Mouse (Mus musculus) limb, embryonic 14.5 days (tissue): ENCODE results near the gene Scin. TPM values are rescaled to one million over a fixed set of nuclear protein-coding genes. Genes with fewer than 3 reads are reported as not detected.

Experiments
- ATAC-seq: fragments of 200-750 bp; cut with Nextera tagmentation; 2 replicates; pipeline ENCODE4 v1.8.0; 2017; ENCODE audit warnings: low read depth, moderate number of reproducible peaks, moderate TSS enrichment; ENCODE audit not compliant: low FRiP score
- DNase-seq: peaks from one replicate; pipeline ENCODE4 v3.0.0-alpha.2; 2015; ENCODE audit warnings: low spot score
- H3K27ac ChIP-seq: fragments of 300-500 bp; sonication (generic); replicated peaks from 2 replicates; pipeline ENCODE4 v1.5.1; 2014; ENCODE audit warnings: low read depth, mild to moderate bottlenecking, low read length, moderate library complexity, mixed read lengths
- H3K27me3 ChIP-seq: fragments of 300-500 bp; sonication (generic); 2 replicates; pipeline ENCODE4 v1.6.1; 2014; ENCODE audit warnings: low read length, mixed read lengths; ENCODE audit not compliant: control insufficient read depth, insufficient read depth
- H3K36me3 ChIP-seq: fragments of 300-500 bp; sonication (generic); 2 replicates; pipeline ENCODE4 v1.6.1; 2014; ENCODE audit warnings: mild to moderate bottlenecking, low read length, moderate library complexity, mixed read lengths; ENCODE audit not compliant: control insufficient read depth, insufficient read depth
- H3K4me1 ChIP-seq: fragments of 300-500 bp; sonication (generic); 2 replicates; pipeline ENCODE4 v1.6.1; 2014; ENCODE audit warnings: antibody characterized with exemption, low read length, mixed read lengths; ENCODE audit not compliant: control insufficient read depth, insufficient read depth
- H3K4me2 ChIP-seq: fragments of 300-500 bp; sonication (generic); replicated peaks from 2 replicates; pipeline ENCODE4 v1.6.1; 2014; ENCODE audit warnings: low read depth, mild to moderate bottlenecking, low read length, moderate library complexity; ENCODE audit not compliant: severe bottlenecking
- H3K4me3 ChIP-seq: fragments of 300-500 bp; sonication (generic); replicated peaks from 2 replicates; pipeline ENCODE4 v1.5.1; 2014; ENCODE audit warnings: low read length
- H3K9ac ChIP-seq: fragments of 300-500 bp; sonication (generic); 2 replicates; pipeline ENCODE4 v1.6.1; 2014; ENCODE audit warnings: mild to moderate bottlenecking, low read depth, low read length, moderate library complexity; ENCODE audit not compliant: severe bottlenecking
- H3K9me3 ChIP-seq: fragments of 300-500 bp; sonication (generic); 2 replicates; pipeline ENCODE4 v1.6.1; 2016; ENCODE audit warnings: low read length; ENCODE audit not compliant: control insufficient read depth
- POLR2A ChIP-seq: fragments of 200-500 bp; IDR thresholded peaks from 2 replicates; pipeline ENCODE4 v1.8.0; 2012; ENCODE audit warnings: inconsistent platforms, mild to moderate bottlenecking, moderate library complexity, borderline replicate concordance; ENCODE audit not compliant: insufficient read depth, insufficient read length; ENCODE audit errors: extremely low read depth
- WGBS: fragments of 180-500 bp; shearing (Covaris S2); extraction: QIAGEN DNeasy Blood & Tissue Kit; methylation state at CpG from one replicate; pipeline ENCODE4 v1.1.7; 2014; 5-methylcytosine and 5-hydroxymethylcytosine counted together
- polyA plus RNA-seq, 2 experiments: library from polyadenylated mRNA; depleted of rRNA in 1 of 2; stranded (reverse) in 1 of 2; unstranded in 1 of 2; fragments of >200 nt; fragmentation: Nextera tagmentation in 1 of 2; extraction: Ambion mirVana in 1 of 2; gene quantifications; 2 replicates each; pipeline versions ENCODE4 v1.2.1 to v1.2.3; 2012 to 2014

Scin gene
- polyA plus RNA-seq, 2 experiments: 6.2 to 11.5 TPM

DNA sequence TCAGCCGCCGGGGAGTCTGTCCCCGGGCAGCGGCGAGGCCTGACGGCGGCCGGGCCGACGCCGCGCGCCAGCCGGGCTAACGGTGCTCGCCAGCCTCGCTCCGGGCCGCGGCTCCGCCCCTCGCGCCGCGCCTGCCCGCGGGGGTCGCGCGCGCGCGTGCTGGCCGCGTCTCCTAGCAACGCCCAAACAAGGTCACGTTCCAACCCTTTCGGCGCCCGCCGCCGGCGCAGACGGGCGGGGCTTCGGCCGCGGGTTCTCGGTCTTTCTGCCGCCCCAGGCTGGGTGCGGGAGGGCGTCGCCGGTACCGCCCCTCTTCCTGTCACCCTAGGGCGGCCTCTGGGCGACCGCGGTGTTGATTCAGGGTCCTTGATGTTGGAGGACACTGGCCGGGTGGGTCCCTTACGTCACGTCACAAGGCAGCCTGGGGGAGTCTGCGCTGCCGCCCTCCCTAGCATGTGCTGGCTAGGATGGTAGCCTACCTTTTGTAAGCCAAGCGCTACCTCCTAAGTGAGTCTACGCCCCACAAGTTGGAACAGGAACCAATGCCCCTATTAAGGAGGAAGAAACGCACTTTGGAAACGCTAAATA, 96.1 kb downstream of the Scin start, which contains the start of gene Arl4a:
TSS of gene Arl4a (minus strand) at position 150 of the 588 bp plus-strand sequence.
- H3K36me3 ChIP-seq: no peaks in the 10 kb centered on the region
- no peak for TF ChIP-seq POLR2A
- peak within 1 kb of the TSS; percentile 76 for H3K4me2 ChIP-seq
- H3K9ac ChIP-seq: peak within 1 kb of the TSS; percentile 81
- H3K9me3 ChIP-seq: no peaks in the 10 kb centered on the region
- ATAC-seq: peak; percentile 89
- peak within 1 kb of the TSS; percentile 83 for H3K4me3 ChIP-seq
- H3K27ac ChIP-seq: peak within 1 kb of the TSS; percentile 92
- H3K27me3 ChIP-seq: no peaks in the 10 kb centered on the region
- peak; percentile 72 for DNase-seq
- 2% methylated on average over 42 of the region's 68 CpGs for WGBS
- peaks cover 6% of the 10 kb centered on the region for H3K4me1 ChIP-seq

DNA sequence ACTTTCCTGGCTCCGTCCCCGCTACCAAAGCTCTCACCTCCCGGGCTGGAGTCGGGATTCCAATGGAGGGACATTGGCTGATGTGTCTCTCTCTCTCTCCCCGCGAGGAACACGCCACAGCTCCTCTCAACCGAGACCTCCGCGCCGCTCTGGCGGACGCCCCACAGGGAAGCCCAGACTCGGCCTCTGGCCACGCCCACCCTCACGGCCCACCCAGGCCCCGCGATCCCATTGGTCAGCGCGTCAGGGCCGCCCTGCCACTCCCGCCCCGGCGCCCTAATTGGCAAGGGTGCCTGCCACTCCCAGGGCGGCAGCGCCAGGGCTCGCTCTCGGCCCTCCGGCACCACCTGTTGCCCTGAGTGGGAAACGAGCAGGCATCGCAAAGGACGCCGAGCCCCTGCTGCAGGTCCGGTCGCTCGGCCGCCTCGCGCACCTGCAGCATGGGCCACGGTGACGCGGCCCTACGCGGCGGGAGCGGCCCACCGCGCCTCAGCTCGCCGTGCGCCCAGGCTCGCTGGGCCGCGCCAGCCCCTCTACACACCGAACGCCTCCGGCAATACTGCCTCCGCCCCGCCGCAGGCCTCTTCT, 96.7 kb downstream of the Scin start:
- peak overlapping the region; percentile 83 for H3K4me3 ChIP-seq
- H3K27ac ChIP-seq: peak overlapping the region; percentile 92
- peaks cover 6% of the 10 kb centered on the region for H3K4me1 ChIP-seq
- H3K9me3 ChIP-seq: no peaks in the 10 kb centered on the region
- H3K4me2 ChIP-seq: peak overlapping the region; percentile 76
- peak overlapping the region; percentile 81 for H3K9ac ChIP-seq
- DNase-seq: peak; percentile 96
- WGBS: 0% methylated on average over 52 of the region's 60 CpGs
- TF ChIP-seq POLR2A: peak; percentile 89; the same call in 1 of the 2 replicates
- H3K36me3 ChIP-seq: no peaks in the 10 kb centered on the region
- no peaks in the 10 kb centered on the region for H3K27me3 ChIP-seq
- peak; percentile 95 for ATAC-seq

DNA sequence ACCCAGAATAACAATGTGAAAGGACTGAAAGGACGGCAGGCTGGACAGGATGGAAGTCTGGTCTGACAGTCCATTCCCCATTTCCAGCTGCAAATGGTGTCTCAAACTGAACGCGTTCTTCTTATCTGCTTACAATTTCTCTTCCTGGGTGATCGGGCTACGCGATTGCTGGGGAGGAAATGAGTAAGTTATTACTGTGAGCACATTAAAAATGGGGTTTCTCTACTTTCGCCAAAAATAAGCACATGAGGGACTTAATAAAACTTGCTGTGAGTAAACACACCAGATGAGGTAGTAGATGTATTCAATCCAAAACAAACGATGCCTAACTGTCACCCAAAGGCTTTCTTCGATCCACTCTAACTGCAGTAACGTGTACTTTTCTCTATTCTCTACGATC, 97.4 kb downstream of the Scin start:
- peaks cover 6% of the 10 kb centered on the region for H3K4me1 ChIP-seq
- no peaks in the 10 kb centered on the region for H3K9me3 ChIP-seq
- no peaks in the 10 kb centered on the region for H3K27me3 ChIP-seq
- peak overlapping the region; percentile 76 for H3K4me2 ChIP-seq
- WGBS: 4% methylated on average over 11 of the region's 11 CpGs
- peak overlapping the region; percentile 92 for H3K27ac ChIP-seq
- TF ChIP-seq POLR2A: no peak
- no peak for ATAC-seq
- no peak for DNase-seq
- no peaks in the 10 kb centered on the region for H3K36me3 ChIP-seq
- peak overlapping the region; percentile 80 for H3K9ac ChIP-seq
- H3K4me3 ChIP-seq: peak overlapping the region; percentile 83

DNA sequence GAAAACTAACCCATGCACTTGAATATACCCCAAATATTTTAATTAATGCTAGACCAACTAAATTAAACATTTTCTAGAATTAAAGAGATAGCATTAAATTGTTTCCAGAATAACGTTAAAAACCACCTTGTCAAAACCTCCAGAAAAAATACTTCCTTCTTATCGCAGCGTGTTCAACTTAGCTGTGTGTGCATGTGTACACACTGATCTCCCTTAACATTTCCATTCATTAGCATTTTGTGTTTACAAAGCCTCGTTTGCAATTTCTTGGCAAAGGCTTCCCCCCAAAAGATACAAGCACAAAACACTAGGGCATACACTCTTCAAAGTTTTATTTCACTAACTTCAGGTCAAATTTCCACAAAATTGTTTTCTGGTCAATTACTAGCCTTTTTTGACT, 98.5 kb downstream of the Scin start:
- DNase-seq (no peak), ATAC-seq (no peak)
- Histone ChIP-seq H3K9me3 (no peaks in the 10 kb centered on the region), H3K4me2 (peak overlapping the region; percentile 76), H3K36me3 (no peaks in the 10 kb centered on the region), H3K4me1 (peaks cover 6% of the 10 kb centered on the region), H3K27me3 (no peaks in the 10 kb centered on the region), H3K9ac (no peak overlapping the region), H3K4me3 (peak overlapping the region; percentile 83), H3K27ac (no peak overlapping the region)
- TF ChIP-seq POLR2A: no peak
- 81% methylated on average over 4 of the region's 4 CpGs for WGBS

DNA sequence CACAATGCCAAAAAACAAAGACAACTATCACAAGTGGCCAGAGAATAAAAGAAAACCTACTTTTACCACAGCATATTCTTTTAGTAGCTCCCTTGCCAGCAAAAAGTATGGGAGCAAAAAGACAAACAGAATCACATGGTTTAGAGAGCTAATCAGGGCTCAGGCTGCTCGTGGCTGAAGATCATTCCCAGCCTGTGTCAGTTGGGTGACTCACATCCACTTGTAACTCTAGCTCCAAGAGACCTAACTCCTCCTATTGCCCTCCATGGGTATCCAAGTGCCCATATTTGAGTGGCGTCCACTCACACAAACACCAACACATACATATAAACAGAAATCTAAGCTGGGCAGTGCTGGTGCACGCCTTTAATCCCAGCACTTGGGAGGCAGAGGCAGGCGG, 104.8 kb downstream of the Scin start:
- Histone ChIP-seq H3K9ac (no peak overlapping the region), H3K4me3 (no peak overlapping the region), H3K9me3 (no peaks in the 10 kb centered on the region), H3K4me2 (no peak overlapping the region), H3K27me3 (no peaks in the 10 kb centered on the region), H3K4me1 (no peaks in the 10 kb centered on the region), H3K27ac (no peak overlapping the region), H3K36me3 (no peaks in the 10 kb centered on the region)
- ATAC-seq (no peak), DNase-seq (no peak)
- WGBS: 82% methylated on average over 4 of the region's 4 CpGs
- no peak for TF ChIP-seq POLR2A
